Mouse (Mus musculus): ENCODE results near the gene Dpep2nb. TPM values are rescaled to one million over a fixed set of nuclear protein-coding genes. Genes with fewer than 3 reads are reported as not detected.
"Not testable (repeated sequence)": the region's sequence is repeated elsewhere in the genome, so short reads cannot be mapped to it uniquely, and the experiment has no call there.

The Dpep2nb gene
- total RNA-seq, 2 experiments from 2014 or later, result not detected

- no peak for DNase-seq (ENCODE audit: low spot score in 2 of 2)
These were observed 1.4 kb upstream of the Dpep2nb start for GRCm38 (mm10) chr8:106007135-106007534.

GRCm38 (mm10) chr8:106006413-106006812, 638 bp upstream of the Dpep2nb start:
- DNase-seq (ENCODE audit: low spot score in 2 of 2), result no peak

- DNase-seq (ENCODE audit: low spot score in 2 of 2), result no peak
These were observed 1.1 kb downstream of the Dpep2nb start for GRCm38 (mm10) chr8:106004538-106005207.

- DNase-seq (ENCODE audit: low spot score in 2 of 2), result no peak
These were observed 3.9 kb downstream of the Dpep2nb start for GRCm38 (mm10) chr8:106001908-106002307.

GRCm38 (mm10) chr8:105998971-105999370, 6.8 kb downstream of the Dpep2nb start:
- no peak for DNase-seq (ENCODE audit: low spot score in 2 of 2)

GRCm38 (mm10) chr8:105996359-105996758, 9.4 kb downstream of the Dpep2nb start:
- DNase-seq (ENCODE audit: low spot score in 2 of 2), result no peak

GRCm38 (mm10) chr8:105993226-105993625, 12.5 kb downstream of the Dpep2nb start:
- no peak for DNase-seq (ENCODE audit: low spot score in 2 of 2)

GRCm38 (mm10) chr8:105992499-105992898, 13.3 kb downstream of the Dpep2nb start:
- DNase-seq (ENCODE audit: low spot score in 2 of 2), result no peak

GRCm38 (mm10) chr8:105991546-105991945, 14.2 kb downstream of the Dpep2nb start:
- DNase-seq (ENCODE audit: low spot score in 2 of 2), result no peak

- DNase-seq (ENCODE audit: low spot score in 2 of 2), result peak; percentile 44 to 73
These were observed 14.9 kb downstream of the Dpep2nb start, which contains the start of gene Dus2 for GRCm38 (mm10) chr8:105990856-105991387. Gene Dus2, plus strand, starts transcription at chr8:105991337.

GRCm38 (mm10) chr8:105988546-105988945, 17.2 kb downstream of the Dpep2nb start:
- DNase-seq (ENCODE audit: low spot score in 2 of 2), result no peak

GRCm38 (mm10) chr8:105983406-105983805, 22.4 kb downstream of the Dpep2nb start:
- not testable (repeated sequence) for DNase-seq (ENCODE audit: low spot score in 2 of 2)

- no peak for DNase-seq (ENCODE audit: low spot score in 2 of 2)
These were observed 24.6 kb downstream of the Dpep2nb start for GRCm38 (mm10) chr8:105981146-105981545.

- DNase-seq (ENCODE audit: low spot score in 2 of 2), result no peak
These were observed 26.4 kb downstream of the Dpep2nb start, which contains the start of gene Dpep3 for GRCm38 (mm10) chr8:105979325-105979724. Gene Dpep3, minus strand, starts transcription at chr8:105979429.

- DNase-seq (ENCODE audit: low spot score in 2 of 2), result no peak
These were observed 30.4 kb downstream of the Dpep2nb start for GRCm38 (mm10) chr8:105975363-105975762.

GRCm38 (mm10) chr8:105971019-105971720, 34.6 kb downstream of the Dpep2nb start:
- no peak for DNase-seq (ENCODE audit: low spot score in 2 of 2)

GRCm38 (mm10) chr8:105969367-105969766, 36.4 kb downstream of the Dpep2nb start:
- no peak for DNase-seq (ENCODE audit: low spot score in 2 of 2)

- DNase-seq (ENCODE audit: low spot score in 2 of 2), result no peak
These were observed 39.0 kb downstream of the Dpep2nb start for GRCm38 (mm10) chr8:105966692-105967311.

GRCm38 (mm10) chr8:105965905-105966341, 39.9 kb downstream of the Dpep2nb start, which contains the start of gene Slc12a4:
Gene Slc12a4, minus strand, starts transcription at chr8:105966097.
- peak; percentile 12 to 30 for DNase-seq (ENCODE audit: low spot score in 2 of 2)

- no peak for DNase-seq (ENCODE audit: low spot score in 2 of 2)
These were observed 40.4 kb downstream of the Dpep2nb start for GRCm38 (mm10) chr8:105965266-105965904.
